Mouse (Mus musculus) adrenal gland, adult 18-20 months (tissue): ENCODE measurements around the gene Stk11. TPM values are rescaled to one million over a fixed set of nuclear protein-coding genes. Genes with fewer than 3 reads are reported as not detected.
"Not testable (repeated sequence)": the region's sequence is repeated elsewhere in the genome, so short reads cannot be mapped to it uniquely, and the experiment has no call there.

Experiments used
- DNase-seq, 2 experiments: peaks; one replicate each; pipeline ENCODE4 v3.0.0; 2021 to 2022; ENCODE audit warnings: low spot score in 2 of 2
- total RNA-seq, 2 experiments: library from RNA; stranded (reverse); gene quantifications; 1 replicate in 1 of 2; 2 replicates in 1 of 2; pipeline ENCODE4 v1.2.3; 2021

The Stk11 gene
- total RNA-seq, 2 experiments from 2014 or later: 154 to 158 TPM

DNA sequence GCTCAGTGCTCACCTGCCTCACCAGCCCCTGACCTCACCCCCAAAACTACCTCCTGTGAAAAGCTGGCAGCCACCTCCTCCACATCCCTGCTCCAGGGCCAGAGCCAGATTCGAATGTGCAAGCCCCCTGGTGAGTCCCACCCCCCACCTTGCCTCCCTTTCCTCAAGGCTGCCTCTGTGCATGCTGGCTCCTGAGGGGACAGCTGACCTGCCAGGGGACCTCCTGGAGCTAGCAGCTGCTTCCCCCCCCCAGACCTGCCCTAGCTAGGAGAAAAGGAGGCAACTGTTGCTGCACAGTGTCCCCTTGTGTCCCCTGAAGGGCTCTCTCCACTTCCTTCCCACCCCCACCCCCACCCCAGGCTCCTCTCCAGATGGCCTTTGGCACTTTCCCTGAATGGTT is 39.7 kb downstream of the Stk11 start:
- DNase-seq: no peak

DNA sequence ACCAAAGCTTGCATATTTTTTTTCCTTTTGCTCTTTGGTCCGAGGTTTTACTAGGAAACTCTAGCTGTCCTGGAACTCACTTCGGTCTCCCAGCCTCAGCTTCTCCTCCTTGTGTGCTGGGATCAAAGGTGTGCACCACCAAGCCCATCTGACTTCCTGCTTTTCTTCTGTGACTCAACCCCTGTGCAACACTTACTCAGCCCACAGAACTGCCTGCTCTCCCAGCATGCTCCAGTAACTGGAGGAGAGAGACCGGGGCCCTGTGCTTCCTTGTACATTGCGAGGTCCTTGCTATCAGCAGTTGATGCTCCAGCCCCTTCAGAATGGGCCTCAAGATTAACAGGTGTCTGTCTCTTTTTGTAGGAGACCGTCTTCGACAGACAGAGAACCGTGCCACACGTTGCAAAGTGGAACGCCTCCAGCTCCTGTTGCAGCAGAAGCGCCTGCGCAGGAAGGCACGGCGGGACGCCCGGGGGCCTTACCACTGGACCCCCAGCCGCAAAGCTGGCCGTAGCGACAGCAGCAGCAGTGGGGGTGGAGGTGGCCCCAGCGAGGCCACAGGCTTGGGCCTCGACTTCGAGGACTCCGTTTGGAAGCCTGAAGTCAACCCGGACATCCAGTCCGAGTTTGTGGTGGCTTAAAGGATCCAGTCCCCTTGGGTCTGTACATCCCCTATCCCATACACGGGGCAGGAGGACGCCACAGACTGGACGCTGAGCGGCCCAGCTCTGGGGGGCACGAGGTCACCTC is 40.6 kb downstream of the Stk11 start:
- DNase-seq: peak in 1 of 2 experiments; percentile 30

DNA sequence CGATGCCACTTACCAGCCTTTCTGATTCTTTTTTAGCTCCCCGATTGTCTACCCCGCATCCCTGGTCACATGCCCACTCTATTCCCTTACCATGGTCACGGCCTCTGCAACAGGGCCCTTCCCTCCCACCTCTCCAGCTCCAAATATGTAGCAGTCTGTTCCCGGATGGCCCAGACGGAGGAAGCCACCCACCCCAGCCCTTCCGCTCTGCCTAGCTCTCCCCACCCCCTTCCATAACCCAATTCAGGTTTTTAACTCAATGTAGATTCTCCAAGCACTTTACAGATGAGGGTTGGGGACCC is 41.1 kb downstream of the Stk11 start:
- DNase-seq: no peak

DNA sequence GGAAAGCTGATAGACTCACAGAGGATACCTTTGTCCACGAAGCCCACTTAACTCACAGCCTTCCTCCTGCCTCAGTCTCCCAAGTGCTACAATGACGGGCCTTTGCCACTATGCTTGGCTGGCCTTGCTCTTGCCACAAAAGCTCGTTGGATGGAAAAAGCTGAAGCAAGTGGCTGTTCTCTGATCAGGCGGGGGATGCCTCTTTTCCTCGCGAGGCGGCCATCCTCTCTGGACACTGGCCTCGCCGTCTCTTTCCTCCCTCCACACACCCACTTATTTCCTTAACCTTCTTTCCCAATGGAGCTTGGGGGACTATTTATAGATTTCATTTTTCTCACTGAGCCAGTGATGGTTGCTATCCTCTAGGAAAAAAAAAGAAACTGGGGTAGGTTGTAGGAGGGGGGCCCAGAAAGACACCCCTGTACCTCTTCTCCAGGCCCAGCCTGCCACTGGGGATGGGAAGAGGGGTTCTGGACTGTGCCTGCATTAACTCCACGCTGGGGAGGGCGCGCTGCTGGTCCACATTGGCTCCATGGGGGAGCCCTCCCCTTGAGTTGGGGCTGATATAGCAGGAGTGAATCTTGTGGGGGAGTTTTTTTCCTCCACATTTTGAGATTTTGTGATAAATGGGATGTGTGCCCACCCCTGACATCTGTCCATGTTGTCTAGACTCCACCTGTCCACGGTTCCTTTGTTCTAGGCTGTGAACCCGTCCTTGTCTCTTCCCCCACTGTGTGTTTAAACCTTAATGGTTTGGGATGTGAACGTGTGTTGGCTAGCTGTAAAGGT is 41.7 kb downstream of the Stk11 start:
- DNase-seq: peak in 1 of 2 experiments; percentile 25

DNA sequence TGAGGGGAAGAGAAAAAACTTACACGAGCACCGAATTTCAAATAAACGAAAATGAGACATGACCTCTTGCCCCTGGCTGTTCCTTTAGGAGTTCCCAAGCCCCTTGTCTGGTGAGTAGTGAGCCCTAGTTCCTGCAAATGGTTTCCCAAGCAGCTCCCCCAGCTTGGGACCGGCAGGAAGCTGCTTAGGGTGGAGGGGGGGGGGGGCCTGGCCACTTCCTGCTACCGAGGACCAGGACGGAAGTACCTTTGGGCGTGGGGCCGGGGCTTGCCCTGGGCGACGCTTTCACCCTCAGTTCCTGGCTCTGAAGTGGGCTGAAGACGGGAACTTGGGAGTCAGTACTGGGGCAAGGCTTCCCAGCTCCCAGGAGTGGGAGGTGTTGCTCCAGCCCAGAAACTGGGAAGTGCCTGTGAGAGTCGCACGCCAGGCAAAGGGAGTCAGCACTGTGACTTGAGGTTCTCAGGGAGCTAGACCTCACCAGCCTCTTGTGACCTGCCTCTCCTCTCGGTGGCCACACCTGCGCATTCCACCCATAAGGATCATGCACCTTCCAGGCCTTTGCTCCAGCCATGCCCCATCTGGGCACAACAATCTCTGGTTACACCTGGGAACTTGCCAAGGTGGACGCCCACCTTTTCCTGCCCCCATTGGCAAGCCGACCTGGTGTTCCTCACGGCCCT is 42.8 kb downstream of the Stk11 start:
- DNase-seq: peak in 1 of 2 experiments; percentile 63

DNA sequence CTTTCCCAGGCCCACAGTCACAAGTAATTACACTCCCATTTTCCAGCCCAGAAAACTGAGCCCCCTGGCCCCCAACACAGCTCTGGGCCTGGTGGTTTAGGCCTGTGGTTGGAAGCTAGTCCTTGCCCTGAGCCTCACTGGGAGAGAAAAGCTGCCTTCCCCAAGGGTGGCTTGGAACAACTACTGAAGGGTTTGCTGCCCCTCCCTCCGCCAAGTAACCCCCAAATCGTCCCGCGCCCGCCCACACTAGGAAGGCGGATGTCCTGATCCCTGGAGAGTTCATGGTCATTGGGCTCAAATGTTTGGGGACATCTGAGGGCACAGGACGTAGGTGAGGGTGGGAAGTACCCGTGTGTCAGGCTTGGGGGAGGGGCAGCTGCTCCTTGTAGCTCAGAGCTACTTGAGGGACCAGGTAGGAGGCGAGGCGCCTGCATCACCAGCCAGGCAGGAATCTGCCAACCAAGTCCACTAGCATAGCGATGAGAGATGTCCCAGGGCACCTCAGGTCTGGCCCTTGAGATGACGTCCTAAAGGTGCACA is 43.5 kb downstream of the Stk11 start:
- peak in 1 of 2 experiments; percentile 57 for DNase-seq

DNA sequence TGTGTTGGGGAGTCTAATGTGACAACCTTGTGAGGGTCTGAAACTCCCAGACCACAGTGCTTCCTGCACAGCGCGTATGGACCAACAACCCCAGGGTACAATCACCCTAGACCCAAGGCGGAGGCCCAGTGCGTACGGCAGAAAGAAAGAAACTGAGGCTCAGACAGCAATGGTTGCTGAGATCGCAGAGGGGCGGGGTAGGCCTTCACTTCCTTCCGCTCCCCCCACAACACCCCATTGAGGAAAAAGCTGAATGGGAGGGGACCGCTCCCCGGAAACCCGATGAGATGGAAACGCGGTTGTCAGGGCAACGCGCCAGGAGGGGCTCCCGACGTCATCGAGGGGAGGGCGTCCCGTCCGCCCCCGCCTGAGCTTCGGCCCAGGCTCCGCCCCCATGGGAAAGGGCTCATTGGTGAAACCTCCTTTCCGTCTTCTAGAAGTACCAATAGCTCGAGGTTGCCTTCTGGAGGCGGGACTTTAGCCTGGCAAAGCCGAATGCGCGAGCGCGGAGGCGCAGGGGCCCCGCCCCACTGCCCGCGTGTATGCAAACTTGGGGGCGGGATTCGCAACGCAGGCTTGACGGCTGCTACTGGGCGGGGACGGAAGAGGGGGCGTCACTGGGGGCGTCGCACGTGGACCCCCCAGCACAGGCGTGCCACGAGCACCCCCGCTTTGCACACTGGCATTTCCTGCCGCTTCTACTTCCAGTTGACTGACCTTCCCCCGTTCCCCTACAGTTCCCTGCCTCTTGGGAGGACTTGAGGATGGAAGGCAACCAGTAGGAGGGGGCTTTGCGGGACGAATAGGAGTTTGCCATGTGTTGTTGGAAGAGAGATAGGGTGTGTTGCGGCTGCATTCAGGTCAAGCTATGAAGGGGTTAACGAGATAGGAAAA is 44.2 kb downstream of the Stk11 start:
- DNase-seq: peak; percentile 96 to 98

DNA sequence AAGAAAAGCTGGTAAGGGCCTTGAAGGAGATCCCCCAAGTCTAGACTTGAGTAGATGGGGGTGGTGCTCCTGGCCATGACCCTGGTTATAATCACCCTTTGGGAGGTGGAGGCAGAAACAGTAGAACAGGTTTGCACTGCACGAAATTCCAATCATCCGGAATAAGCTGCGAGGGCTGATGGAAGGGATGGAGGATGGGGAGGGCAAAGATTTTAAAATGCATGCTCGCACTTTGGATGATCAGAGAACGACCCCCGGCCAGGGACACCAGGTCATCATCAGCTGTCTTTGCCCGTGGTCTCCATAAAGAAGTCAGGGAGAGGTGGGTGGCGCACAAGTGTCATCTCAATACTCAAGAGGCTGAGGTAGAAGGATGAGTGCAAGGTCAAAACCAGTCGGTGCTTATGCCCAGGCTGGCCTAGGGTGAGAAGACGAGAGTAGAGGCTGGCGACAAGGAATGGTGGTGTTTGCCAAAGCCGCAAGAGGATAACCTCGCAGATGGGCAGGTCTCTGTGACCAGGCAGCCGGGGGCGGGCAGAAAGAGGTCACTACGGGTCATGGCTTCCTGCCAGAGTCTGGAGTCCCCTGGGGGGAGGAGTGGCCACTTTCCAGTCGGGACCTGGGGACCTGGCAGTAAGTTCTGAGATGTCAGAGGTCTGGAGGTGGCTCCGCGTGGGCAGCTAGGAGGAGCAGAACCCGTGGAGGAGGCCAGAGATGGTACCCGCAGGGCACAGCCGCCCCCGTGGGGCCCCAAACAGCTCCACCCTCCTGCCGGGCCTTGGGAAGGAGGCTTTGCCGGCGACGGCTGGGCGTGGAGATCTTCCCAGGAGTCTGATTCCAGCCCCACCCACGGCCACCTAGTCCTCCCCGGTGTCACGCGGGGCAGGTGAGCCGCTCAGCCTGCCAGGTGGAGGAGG is 45.1 kb downstream of the Stk11 start:
- peak; percentile 89 to 90 for DNase-seq

DNA sequence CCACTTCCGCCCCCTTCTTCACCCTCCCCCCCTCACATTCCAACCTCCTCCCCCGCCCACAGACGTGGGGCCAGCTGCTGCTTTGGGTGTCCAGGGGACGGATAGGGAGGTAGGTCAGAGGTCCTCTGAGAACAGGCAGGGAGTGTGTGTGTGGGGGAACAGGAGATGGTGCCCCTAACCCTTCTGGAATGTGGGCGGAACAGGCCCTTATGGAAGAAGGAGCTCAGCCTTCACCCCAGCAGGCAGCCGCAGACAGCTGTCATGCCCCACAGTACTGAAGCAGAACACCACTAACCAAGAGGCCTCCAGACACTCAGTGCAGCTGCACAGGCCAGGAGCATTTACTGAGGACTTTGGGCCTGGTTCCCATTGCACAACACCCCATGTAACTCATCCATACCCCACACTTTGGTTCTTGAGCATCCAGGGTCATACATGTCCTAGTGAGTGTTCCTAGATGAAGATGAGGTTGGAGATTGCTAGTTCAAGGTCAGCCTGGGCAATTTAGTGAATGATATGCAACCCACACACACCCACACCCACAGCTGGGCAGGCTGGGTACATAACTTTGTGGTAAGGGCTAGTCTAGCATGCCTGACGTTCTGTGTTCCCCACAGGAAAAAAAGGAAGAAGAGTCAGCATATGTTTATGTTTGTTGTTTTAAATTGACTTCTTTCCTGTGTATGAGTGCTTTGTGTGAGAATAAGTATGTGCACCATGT is 46.1 kb downstream of the Stk11 start:
- peak in 1 of 2 experiments; percentile 27 for DNase-seq

DNA sequence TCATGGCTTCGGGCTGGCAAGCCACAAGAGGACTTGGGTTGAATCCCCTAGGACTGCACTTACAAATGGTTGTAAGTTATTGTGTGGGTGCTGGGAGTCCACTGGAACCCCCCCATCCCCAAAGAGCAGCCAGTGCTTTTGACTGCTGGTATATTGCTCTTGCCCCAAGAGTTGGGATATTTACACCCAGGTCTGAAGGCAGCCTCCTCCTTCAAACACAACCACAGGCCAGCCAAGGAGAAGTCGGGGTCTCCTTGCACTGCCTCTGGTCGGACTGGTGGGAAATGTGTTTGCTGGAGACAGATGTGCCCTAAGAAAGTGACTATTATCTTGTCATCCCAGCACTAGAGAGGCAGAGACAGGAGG is 46.6 kb downstream of the Stk11 start:
- no peak for DNase-seq

DNA sequence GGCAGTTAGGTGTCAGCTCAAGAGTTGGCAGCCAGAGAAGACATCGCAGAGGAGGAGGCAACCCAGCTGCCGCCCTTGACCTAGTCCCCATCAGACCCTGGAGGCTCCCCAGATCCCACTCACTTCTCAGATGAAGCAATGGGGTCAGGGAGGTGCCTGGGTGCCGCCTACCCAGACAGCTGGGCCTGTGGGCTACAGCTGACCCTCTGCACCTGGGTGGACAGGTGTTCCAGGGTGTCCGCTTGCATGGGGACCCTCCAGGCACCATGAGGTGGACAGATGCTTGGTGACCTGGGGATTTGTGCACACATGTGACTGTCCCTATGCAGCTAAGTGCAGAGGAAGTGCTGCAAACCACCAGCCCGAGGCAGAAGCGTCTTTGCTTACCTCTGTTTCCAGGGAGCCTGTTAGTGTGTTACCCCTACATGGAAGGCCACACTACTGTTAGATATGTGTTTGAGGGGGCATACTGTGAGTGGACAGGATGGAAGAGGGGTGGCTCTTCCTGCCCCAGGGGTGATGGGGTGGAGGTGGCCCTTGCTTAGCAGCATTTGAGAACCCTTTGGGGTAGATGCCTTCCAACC is 47.2 kb downstream of the Stk11 start:
- DNase-seq: peak in 1 of 2 experiments; percentile 4

DNA sequence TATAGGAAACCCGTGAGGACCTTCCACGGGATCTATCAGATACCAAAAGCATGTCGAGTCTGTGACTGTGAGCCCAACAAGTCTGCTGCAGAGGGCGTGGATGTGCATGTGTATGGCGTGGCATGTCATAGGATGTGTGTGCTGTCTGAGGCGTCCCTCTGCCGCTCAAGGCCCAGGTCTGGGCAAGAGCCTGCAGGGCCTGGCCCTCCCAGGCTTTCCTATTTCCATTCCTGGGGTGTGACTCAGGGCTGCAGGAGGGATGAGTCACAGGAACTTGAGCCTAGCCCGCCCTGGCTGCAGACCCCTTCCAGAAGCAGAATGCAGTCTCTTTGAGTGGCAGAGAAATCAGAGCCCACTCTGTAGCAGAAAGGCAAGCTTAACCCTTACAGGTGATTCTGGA is 48.1 kb downstream of the Stk11 start:
- peak in 1 of 2 experiments; percentile 52 for DNase-seq

DNA sequence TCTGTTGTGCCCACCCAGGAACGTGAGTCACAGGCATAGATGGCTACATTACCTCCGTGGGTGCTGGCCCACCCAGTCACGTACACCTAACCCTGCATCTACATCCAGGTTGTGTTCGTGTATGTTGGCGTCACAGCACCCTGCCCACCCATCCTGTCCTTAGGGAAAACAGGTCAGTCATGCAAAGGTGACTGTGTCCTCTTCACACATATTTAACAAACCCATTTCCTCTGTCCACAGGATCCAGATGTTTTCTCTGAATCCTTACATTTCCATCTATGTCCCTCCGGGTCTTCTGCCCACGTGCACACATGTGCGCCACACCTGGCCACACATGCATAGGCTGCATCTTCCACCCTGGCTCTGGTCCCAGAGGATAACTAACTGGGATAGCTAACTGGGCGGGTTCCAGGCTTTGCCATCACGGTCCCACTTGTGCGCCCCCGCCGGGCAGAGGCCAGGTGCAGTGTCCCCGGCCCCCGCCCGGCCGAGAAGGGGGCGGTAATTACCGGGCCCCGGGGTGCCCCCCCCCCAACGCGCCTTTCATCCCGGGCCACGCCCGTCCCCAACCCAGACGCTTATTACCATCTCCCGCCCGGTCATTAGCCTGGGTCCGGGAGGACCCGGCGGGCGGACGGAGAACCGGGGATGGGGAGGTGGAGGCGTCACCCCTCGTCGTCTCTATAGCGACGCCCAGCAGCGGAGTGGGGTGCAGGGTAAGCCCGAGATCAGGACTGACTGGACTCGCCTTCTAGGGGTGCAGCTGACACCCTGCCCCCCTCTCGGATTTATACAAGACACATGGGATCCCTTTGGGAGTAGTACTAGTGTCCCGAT is 48.8 kb downstream of the Stk11 start:
- DNase-seq: peak; percentile 53 to 60

DNA sequence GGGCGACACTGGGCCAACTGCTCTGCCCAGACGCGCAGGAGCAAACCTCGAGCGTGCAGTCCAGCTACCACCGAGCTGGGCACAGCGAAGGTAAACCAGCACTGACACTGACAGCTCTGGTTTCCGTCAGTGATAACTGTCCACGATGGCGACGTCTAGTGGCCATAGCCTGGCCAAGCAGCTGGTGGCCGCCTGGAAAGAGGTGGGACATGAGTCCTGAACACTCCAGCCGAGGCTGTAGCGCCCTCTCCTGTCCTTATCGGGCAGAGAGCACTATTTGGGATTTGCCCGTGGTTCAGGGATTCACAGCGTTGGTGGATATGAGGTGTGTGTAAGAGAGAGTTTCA is 49.4 kb downstream of the Stk11 start:
- peak; percentile 93 to 96 for DNase-seq

DNA sequence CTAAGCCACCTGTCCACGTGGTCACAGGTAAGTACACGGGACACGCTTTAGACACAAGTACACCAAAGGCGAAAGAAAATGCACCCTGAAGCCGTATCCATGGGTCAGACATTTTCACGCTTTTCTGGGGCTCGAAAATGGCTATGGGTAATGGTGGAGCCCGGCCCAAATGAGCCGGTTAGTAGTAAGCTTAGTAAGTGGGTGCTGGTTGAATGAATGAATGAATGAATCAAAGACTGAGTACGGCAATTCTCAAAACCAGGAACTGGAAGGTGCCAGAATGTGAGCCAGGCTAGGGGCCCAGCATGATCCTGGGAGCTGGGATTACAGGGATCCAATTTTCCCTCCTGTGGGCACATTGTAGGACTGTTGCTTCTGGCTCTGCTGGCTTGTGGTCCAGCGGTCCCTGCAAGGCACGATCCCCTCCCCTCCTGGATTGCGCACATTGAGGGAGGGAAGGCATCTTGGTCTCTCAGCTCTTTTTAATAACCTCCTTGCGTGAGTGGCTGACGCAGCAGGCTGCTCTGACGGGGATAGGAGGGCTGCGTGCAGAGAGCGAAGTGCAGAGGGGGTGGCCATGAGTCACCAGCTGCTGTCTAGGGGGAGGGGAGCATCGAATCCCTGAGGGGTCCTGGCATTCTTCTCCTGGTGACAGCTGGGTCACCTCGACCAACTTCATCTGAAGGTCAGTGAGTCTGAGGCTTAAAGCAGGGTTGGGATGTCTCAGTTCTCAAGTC is 50.0 kb downstream of the Stk11 start, which contains the start of gene Cirbp:
TSS of gene Cirbp (plus strand) at position 594 of the 737 bp plus-strand sequence.
- peak; percentile 50 to 54 for DNase-seq

DNA sequence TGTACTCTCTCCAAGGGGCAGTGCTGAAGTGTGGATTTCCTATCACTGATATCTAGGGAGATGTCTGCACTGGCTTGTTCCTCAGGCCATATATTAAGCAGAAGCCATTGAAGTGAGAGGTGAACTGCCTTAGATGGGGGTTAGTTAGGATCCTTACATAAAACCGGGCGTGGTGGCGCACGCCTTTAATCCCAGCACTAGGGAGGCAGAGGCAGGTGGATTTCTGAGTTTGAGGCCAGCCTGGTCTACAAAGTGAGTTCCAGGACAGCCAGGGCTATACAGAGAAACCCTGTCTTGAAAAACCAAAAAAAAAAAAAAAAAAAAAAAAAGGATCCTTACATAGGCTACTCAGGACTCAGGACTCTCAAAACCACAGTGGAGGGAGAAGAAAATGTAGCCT is 50.5 kb downstream of the Stk11 start:
- not testable (repeated sequence) for DNase-seq

DNA sequence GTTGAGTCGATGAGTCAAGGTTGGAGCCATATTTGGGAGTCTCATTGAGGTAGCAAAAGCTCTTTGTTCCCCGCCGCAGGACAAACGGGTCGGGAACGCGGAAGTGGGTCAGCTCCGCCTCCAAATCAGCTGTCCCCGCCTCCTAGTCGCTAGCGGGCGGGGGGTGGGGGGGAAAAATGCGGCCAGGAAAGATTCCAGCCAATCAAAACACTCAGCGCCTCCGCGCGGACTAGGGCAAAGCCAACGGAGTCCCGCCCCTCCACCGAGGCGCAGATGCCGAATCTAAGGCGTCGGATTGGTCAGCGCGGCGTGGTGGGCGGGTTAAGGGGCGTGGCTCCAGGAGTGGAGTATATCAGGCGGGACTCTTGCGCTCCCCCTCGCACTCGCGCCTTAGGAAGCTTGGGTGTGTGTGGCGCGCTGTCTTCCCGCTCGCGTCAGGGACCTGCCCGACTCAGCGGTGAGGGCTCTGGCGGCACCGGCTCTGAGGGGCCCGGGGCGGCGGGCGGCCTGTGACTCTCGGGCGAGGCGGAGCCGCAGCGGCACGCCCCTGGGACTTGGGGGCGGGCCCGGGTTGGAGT is 51.9 kb downstream of the Stk11 start:
- peak; percentile 97 to 98 for DNase-seq
